Mouse (Mus musculus) heart, postnatal 0 days (tissue): ENCODE measurements around the gene Lonp1. TPM values are rescaled to one million over a fixed set of nuclear protein-coding genes. Genes with fewer than 3 reads are reported as not detected.
"Not testable (repeated sequence)": the region's sequence is repeated elsewhere in the genome, so short reads cannot be mapped to it uniquely, and the experiment has no call there.

ENCODE experiments used
- ATAC-seq: fragments of 200-750 bp; cut with Nextera tagmentation; 2 replicates; pipeline ENCODE4 v1.8.0; 2017; ENCODE audit warnings: low read depth, moderate number of reproducible peaks, moderate library complexity; ENCODE audit not compliant: insufficient read depth
- DNase-seq: peaks from one replicate; pipeline ENCODE4 v3.0.0-alpha.2; 2016; ENCODE audit warnings: low spot score
- H3K27ac ChIP-seq: fragments of 300-500 bp; sonication (generic); 2 replicates; pipeline ENCODE4 v1.5.1; 2014; ENCODE audit warnings: low read depth, mild to moderate bottlenecking
- H3K27me3 ChIP-seq: fragments of 300-500 bp; sonication (generic); 2 replicates; pipeline ENCODE4 v1.6.1; 2014; ENCODE audit warnings: low read length, mixed read lengths; ENCODE audit not compliant: control insufficient read depth, insufficient read depth
- H3K36me3 ChIP-seq: fragments of 300-500 bp; sonication (generic); replicated peaks from 2 replicates; pipeline ENCODE4 v1.6.1; 2014; ENCODE audit warnings: low read length, mixed read lengths; ENCODE audit not compliant: control insufficient read depth, insufficient read depth
- H3K4me1 ChIP-seq: fragments of 300-500 bp; sonication (generic); 2 replicates; pipeline ENCODE4 v1.6.1; 2014; ENCODE audit warnings: antibody characterized with exemption; ENCODE audit not compliant: control insufficient read depth, insufficient read depth
- H3K4me2 ChIP-seq: fragments of 300-500 bp; sonication (generic); 2 replicates; pipeline ENCODE4 v1.6.1; 2014; ENCODE audit warnings: low read depth, mild to moderate bottlenecking, low read length, moderate library complexity
- H3K4me3 ChIP-seq: fragments of 300-500 bp; sonication (generic); 2 replicates; pipeline ENCODE4 v1.5.1; 2014; ENCODE audit warnings: low read depth, low read length
- H3K9ac ChIP-seq: fragments of 300-500 bp; sonication (generic); replicated peaks from 2 replicates; pipeline ENCODE4 v1.6.1; 2014; ENCODE audit warnings: low read depth, low read length, mixed read lengths
- H3K9me3 ChIP-seq: fragments of 300-500 bp; sonication (generic); replicated peaks from 2 replicates; pipeline ENCODE4 v1.6.1; 2016; ENCODE audit warnings: low read length; ENCODE audit not compliant: control insufficient read depth
- CTCF ChIP-seq: IDR thresholded peaks from 2 replicates; pipeline ENCODE4 v1.5.1; 2016; ENCODE audit warnings: antibody characterized with exemption, control low read depth, low read depth
- EP300 ChIP-seq: IDR thresholded peaks from 2 replicates; pipeline ENCODE4 v1.6.1; 2016; ENCODE audit warnings: antibody characterized with exemption, low read depth
- WGBS: fragments of 180-500 bp; shearing (Covaris S2); extraction: QIAGEN DNeasy Blood & Tissue Kit; methylation state at CpG from one replicate; pipeline ENCODE4 v1.1.7; 2014; 5-methylcytosine and 5-hydroxymethylcytosine counted together
- polyA plus RNA-seq: library from polyadenylated mRNA; unstranded; fragments of >200 nt; fragmentation: Nextera tagmentation; extraction: Ambion mirVana; gene quantifications from 2 replicates; pipeline ENCODE4 v1.2.1, GENCODE M21; 2015
- total RNA-seq: library from RNA; depleted of rRNA; stranded (reverse); fragments of >200 nt; gene quantifications from 2 replicates; pipeline ENCODE4 v1.2.3, GENCODE M21; 2014; ENCODE audit warnings: low replicate concordance

Gene Lonp1
- total and polyA plus RNA-seq, 2 experiments from 2014 or later, result 46.4 to 109 TPM

DNA sequence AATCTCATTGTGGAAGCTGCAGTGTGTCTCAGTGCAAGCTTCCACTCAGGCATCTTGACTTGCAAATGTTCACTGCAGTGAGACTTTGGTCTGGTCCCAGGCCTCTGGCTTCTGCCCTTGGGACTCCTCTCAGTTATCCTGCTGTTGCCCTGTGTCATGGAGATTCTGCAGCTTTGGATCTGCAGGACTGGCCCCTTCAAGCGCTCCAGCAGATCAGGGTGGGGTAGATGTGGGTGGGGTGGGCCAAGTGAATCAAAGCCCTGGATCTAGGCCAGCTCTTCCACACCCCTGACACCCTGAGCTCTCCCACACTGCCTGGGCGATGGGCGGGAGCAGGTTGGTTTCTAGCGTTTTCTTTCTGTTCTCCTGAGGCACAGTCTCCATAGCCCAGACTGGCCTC lies 5.1 kb upstream of the Lonp1 start:
- ATAC-seq (no peak), DNase-seq (no peak)
- H3K27ac ChIP-seq, result no peak overlapping the region
- no peak overlapping the region for H3K4me2 ChIP-seq
- peaks cover 11% of the 10 kb centered on the region; the same call in 1 of the 2 replicates for H3K4me1 ChIP-seq
- TF ChIP-seq CTCF (no peak), EP300 (no peak)
- H3K36me3 ChIP-seq, result no peaks in the 10 kb centered on the region
- H3K4me3 ChIP-seq, result no peak overlapping the region
- WGBS, result 53% methylated on average over 4 of the region's 4 CpGs
- H3K27me3 ChIP-seq, result no peaks in the 10 kb centered on the region
- no peak overlapping the region for H3K9ac ChIP-seq
- H3K9me3 ChIP-seq, result no peaks in the 10 kb centered on the region

DNA sequence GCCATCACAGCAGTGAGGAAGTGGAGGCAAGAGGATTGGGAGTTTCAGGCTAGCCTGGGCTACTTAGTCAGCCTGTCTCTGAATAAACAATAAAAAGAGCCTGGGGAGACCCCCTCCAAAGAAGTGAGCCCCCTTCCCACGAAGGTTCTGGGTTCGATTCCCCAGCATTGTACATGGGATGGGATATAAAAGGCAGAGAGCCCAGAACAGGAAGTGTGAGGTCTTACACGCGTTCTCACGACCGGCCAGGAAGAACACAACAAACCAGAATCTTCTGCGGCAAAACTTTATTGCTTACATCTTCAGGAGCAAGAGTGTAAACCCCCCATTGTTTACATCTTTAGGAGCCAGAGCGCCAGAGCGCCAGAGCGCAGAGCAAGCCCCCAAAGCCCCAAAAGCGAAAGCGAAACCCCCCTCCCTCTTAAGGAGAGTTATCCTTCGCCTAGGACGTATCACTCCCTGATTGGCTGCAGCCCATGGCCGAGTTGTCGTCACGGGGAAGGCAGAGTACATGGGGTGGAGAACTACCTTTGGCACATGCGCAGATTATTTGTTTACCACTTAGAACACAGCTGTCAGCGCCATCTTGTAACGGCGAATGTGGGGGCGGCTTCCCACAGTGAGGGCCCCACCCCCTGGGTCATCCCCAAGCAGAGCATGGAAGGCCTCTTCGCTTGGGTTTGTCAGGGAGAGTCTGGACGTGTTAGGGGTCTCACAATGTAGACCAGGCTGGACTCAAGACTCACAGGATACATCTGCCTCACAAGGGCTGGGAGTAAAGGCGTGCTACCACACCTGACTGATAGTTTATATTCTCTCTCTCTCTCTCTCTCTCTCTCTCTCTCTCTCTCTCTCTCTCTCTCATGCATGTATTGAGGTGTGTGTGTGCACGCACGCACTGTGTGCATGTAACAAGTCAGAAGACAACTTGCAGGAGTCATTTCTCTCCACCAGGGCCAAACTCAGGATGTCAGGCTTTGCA lies 3.4 kb upstream of the Lonp1 start:
- not testable (repeated sequence) for H3K36me3 ChIP-seq, H3K4me2 ChIP-seq, H3K27ac ChIP-seq, H3K9ac ChIP-seq, H3K27me3 ChIP-seq, H3K4me3 ChIP-seq, H3K9me3 ChIP-seq, ATAC-seq, DNase-seq
- whole genome bisulfite sequencing, result 77% methylated on average over 27 of the region's 27 CpGs
- H3K4me1 ChIP-seq, result peaks cover 22% of the 10 kb centered on the region

DNA sequence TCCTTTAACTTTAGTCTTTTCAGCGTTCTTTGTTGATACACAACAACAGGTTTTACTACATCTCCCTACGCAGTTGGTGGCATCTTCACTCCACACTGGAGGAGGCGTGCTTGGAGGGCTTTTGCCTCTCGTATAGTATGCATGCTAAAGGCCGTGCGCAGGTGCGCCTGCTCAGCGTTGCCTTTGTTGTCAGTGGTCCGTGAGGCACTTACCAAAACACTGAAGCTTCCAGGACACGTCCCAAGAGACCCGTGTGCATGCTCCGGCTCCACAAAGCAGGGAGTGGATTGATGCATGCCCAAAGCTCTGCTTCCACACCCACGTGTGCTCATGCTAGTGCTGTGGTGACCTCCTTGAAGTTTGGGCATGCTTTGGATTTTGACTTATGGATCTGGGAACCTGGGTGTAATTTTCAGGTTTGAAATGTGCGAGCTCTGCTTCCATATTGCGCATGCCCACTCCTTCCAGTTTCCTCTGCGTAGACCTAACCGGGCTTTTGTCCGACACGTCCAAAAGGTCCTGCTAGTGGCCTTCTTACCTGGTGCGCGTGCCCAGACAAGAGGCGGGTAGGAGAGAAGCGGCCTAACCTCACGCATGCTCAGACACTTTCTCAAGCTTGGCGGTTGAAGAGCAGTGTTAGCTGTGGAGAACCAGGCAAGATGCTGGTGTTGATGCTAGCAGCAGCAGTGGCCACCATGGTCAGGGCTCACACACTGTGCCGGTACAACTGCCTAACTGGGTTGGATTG lies 1.0 kb upstream of the Lonp1 start, which contains the start of gene Catsperd:
TSS of gene Catsperd (plus strand) at position 614 of the 748 bp plus-strand sequence.
- Histone ChIP-seq H3K27me3 (no peaks in the 10 kb centered on the region), H3K9ac (no peak within 1 kb of the TSS), H3K4me2 (peak within 1 kb of the TSS; percentile 97), H3K36me3 (peaks cover 15% of the 10 kb centered on the region), H3K27ac (no peak within 1 kb of the TSS), H3K9me3 (no peaks in the 10 kb centered on the region), H3K4me1 (peaks cover 25% of the 10 kb centered on the region), H3K4me3 (peak within 1 kb of the TSS; percentile 92)
- 8% methylated on average over 26 of the region's 26 CpGs for WGBS
- no peak for DNase-seq
- TF ChIP-seq EP300, result no peak
- no peak for TF ChIP-seq CTCF
- no peak for ATAC-seq

DNA sequence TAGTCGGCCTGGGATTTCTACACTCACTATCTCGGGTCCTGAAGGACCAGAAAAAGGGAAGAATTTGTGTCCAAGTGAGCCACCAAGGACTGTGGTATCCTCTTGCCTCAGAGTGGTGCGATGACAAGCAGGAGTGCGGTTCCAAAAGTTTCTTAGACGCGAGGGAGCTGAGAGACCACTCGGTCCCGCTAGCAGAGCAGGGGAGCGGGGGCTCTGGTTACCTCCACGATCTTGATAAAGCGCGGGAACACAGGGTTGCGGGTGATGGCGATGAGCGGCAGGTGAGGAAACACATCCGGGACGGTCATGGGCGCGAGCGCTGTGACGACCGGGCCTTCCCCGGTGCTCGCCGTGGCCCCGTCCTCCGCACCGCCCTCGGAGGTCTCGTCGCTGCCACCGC lies 427 bp downstream of the Lonp1 start:
- Histone ChIP-seq H3K27me3 (no peaks in the 10 kb centered on the region), H3K36me3 (peaks cover 28% of the 10 kb centered on the region), H3K27ac (peak overlapping the region; percentile 52; the same call in 1 of the 2 replicates), H3K4me1 (peaks cover 25% of the 10 kb centered on the region), H3K4me3 (peak overlapping the region; percentile 92), H3K9me3 (no peaks in the 10 kb centered on the region), H3K4me2 (peak overlapping the region; percentile 97), H3K9ac (peak overlapping the region; percentile 81)
- DNase-seq, result no peak
- TF ChIP-seq CTCF, result no peak
- no peak for TF ChIP-seq EP300
- under 1% methylated on average over 24 of the region's 32 CpGs for WGBS
- no peak; the same call in 1 of the 2 replicates for ATAC-seq

DNA sequence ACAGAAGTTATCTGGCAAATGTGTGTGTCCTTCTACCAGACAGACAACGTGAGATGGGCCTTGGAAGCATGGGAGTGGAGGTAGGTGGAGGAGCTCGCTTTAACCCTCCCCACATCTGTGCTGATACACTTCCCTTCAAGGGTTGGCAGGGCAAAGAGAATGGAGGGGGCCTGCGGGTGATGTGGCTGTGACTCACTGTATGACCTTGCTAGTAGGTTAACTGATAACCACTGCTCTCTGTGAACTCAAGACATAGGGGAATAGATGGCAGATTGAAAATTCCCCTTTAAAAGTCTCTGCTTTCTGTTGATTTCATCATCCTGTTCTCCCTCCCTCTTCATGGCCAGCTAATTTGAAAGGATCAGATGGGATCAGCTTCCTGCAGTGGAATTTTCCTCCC lies 1.2 kb downstream of the Lonp1 start:
- Histone ChIP-seq H3K4me2 (peak overlapping the region; percentile 97; the same call in 1 of the 2 replicates), H3K4me3 (no peak overlapping the region), H3K4me1 (peaks cover 25% of the 10 kb centered on the region), H3K9me3 (no peaks in the 10 kb centered on the region), H3K36me3 (peaks cover 33% of the 10 kb centered on the region), H3K27ac (no peak overlapping the region), H3K9ac (0 out of 2 replicates have a peak overlapping the region, but pooled peaks have one; percentile 81), H3K27me3 (no peaks in the 10 kb centered on the region)
- TF ChIP-seq EP300 (no peak), CTCF (no peak)
- ATAC-seq (no peak), DNase-seq (no peak)
- WGBS, result 31% methylated on average over 3 of the region's 3 CpGs
